Mouse (Mus musculus) forebrain, postnatal 0 days (tissue): ENCODE measurements around the gene Slc4a4. TPM values are rescaled to one million over a fixed set of nuclear protein-coding genes. Genes with fewer than 3 reads are reported as not detected.

Experiments
- ATAC-seq: fragments of 200-750 bp; cut with Nextera tagmentation; 2 replicates; pipeline ENCODE4 v1.8.0; 2017; ENCODE audit warnings: mild to moderate bottlenecking, moderate library complexity
- DNase-seq: peaks from one replicate; pipeline ENCODE4 v3.0.0-alpha.2; 2015
- H3K27ac ChIP-seq: fragments of 300-500 bp; sonication (generic); 2 replicates; pipeline ENCODE4 v1.5.1; 2014; ENCODE audit warnings: low read depth, mild to moderate bottlenecking, antibody characterized with exemption, low read length, moderate library complexity, mixed read lengths
- H3K27me3 ChIP-seq: fragments of 300-500 bp; sonication (generic); 2 replicates; pipeline ENCODE4 v1.6.1; 2014; ENCODE audit warnings: mild to moderate bottlenecking, low read length, mixed read lengths; ENCODE audit not compliant: insufficient read depth
- H3K36me3 ChIP-seq: fragments of 300-500 bp; sonication (generic); 2 replicates; pipeline ENCODE4 v1.6.1; 2014; ENCODE audit warnings: mild to moderate bottlenecking, moderate library complexity; ENCODE audit not compliant: insufficient read depth
- H3K4me1 ChIP-seq: fragments of 300-500 bp; sonication (generic); 2 replicates; pipeline ENCODE4 v1.6.1; 2014; ENCODE audit warnings: antibody characterized with exemption; ENCODE audit not compliant: insufficient read depth
- H3K4me2 ChIP-seq: fragments of 300-500 bp; sonication (generic); 2 replicates; pipeline ENCODE4 v1.6.1; 2014; ENCODE audit warnings: low read depth, mild to moderate bottlenecking, moderate library complexity
- H3K4me3 ChIP-seq: fragments of 300-500 bp; sonication (generic); 2 replicates; pipeline ENCODE4 v1.5.1; 2014; ENCODE audit warnings: low read depth, low read length, mixed read lengths
- H3K9ac ChIP-seq: fragments of 300-500 bp; sonication (generic); 2 replicates; pipeline ENCODE4 v1.6.1; 2014; ENCODE audit warnings: mild to moderate bottlenecking
- H3K9me3 ChIP-seq: fragments of 300-500 bp; sonication (generic); 2 replicates; pipeline ENCODE4 v1.6.1; 2016; ENCODE audit warnings: low read length
- CTCF ChIP-seq: sonication (generic); IDR thresholded peaks from 2 replicates; pipeline ENCODE4 v1.5.1; 2016; ENCODE audit warnings: antibody characterized with exemption, control low read depth, low read depth
- WGBS: fragments of 180-500 bp; shearing (Covaris S2); extraction: QIAGEN DNeasy Blood & Tissue Kit; methylation state at CpG from one replicate; pipeline ENCODE4 v1.1.7; 2014; 5-methylcytosine and 5-hydroxymethylcytosine counted together
- polyA plus RNA-seq: library from polyadenylated mRNA; unstranded; fragments of >200 nt; fragmentation: Nextera tagmentation; extraction: Ambion mirVana; gene quantifications from 2 replicates; pipeline ENCODE4 v1.2.1, GENCODE M21; 2015
- total RNA-seq: library from RNA; depleted of rRNA; stranded (reverse); fragments of >200 nt; gene quantifications from 2 replicates; pipeline ENCODE4 v1.2.3, GENCODE M21; 2014

Slc4a4 gene
- total and polyA plus RNA-seq, 2 experiments from 2014 or later, result 11.8 to 34.7 TPM

GRCm38 (mm10) chr5:88960342-88961105, 73.9 kb downstream of the Slc4a4 start:
- Histone ChIP-seq H3K9me3 (no peaks in the 10 kb centered on the region), H3K4me1 (no peaks in the 10 kb centered on the region), H3K4me3 (no peak overlapping the region), H3K9ac (no peak overlapping the region), H3K4me2 (no peak overlapping the region), H3K27me3 (no peaks in the 10 kb centered on the region), H3K36me3 (no peaks in the 10 kb centered on the region), H3K27ac (no peak overlapping the region)
- TF ChIP-seq CTCF, result no peak
- ATAC-seq (peak; percentile 60), DNase-seq (peak; percentile 12)
- 60% methylated on average over 5 of the region's 5 CpGs for WGBS

- TF ChIP-seq CTCF, result no peak
- WGBS, result 78% methylated on average over 7 of the region's 7 CpGs
- ATAC-seq (no peak), DNase-seq (no peak)
- Histone ChIP-seq H3K4me1 (no peaks in the 10 kb centered on the region), H3K9ac (no peak overlapping the region), H3K9me3 (no peaks in the 10 kb centered on the region), H3K4me3 (no peak overlapping the region), H3K27ac (no peak overlapping the region), H3K36me3 (no peaks in the 10 kb centered on the region), H3K27me3 (no peaks in the 10 kb centered on the region), H3K4me2 (no peak overlapping the region)
Measured at GRCm38 (mm10) chr5:88961351-88961761, 74.7 kb downstream of the Slc4a4 start.

DNA sequence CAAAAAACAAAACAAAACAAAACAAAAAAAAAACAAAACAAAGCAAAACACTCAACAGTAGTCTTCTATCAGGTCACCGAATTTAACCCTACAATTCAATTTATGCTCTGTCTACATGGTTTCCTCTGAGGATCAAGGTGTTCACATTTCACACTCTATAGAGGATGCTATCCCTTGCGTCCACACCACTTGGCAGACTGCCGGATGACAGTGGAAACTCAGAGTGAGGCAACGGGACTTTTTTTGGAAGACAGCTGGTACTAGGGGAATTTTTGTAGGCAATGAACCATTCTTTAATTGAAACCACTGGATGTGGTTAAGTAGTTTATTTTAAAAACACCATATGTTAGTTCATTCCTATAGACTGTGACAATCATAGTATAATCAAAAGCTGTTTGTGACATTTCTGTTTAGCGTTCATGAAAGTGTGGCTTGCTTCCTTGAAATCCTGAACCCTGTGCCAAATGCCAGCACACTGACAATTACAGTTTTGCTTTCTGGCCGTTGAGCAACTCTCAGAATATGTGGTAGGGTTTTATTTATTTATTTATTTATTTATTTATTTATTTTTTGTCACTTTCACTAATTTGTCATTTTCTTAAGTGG, 78.2 kb downstream of the Slc4a4 start:
- no peak for DNase-seq

GRCm38 (mm10) chr5:88966507-88966906, 79.9 kb downstream of the Slc4a4 start:
- Histone ChIP-seq H3K9me3 (no peaks in the 10 kb centered on the region), H3K9ac (no peak overlapping the region), H3K36me3 (no peaks in the 10 kb centered on the region), H3K4me2 (no peak overlapping the region), H3K27me3 (no peaks in the 10 kb centered on the region), H3K4me1 (no peaks in the 10 kb centered on the region), H3K4me3 (no peak overlapping the region), H3K27ac (no peak overlapping the region)
- no peak for DNase-seq
- TF ChIP-seq CTCF, result no peak
- no peak for ATAC-seq
- 88% methylated on average over 4 of the region's 4 CpGs for WGBS

More for the DNA sequence above, 78.2 kb downstream of the Slc4a4 start:
- Histone ChIP-seq H3K9ac (no peak overlapping the region), H3K27me3 (no peaks in the 10 kb centered on the region), H3K4me2 (no peak overlapping the region), H3K4me1 (no peaks in the 10 kb centered on the region), H3K9me3 (no peaks in the 10 kb centered on the region), H3K27ac (no peak overlapping the region), H3K36me3 (no peaks in the 10 kb centered on the region), H3K4me3 (no peak overlapping the region)
- TF ChIP-seq CTCF, result no peak
- 71% methylated on average over 6 of the region's 6 CpGs for WGBS
- ATAC-seq, result no peak

DNA sequence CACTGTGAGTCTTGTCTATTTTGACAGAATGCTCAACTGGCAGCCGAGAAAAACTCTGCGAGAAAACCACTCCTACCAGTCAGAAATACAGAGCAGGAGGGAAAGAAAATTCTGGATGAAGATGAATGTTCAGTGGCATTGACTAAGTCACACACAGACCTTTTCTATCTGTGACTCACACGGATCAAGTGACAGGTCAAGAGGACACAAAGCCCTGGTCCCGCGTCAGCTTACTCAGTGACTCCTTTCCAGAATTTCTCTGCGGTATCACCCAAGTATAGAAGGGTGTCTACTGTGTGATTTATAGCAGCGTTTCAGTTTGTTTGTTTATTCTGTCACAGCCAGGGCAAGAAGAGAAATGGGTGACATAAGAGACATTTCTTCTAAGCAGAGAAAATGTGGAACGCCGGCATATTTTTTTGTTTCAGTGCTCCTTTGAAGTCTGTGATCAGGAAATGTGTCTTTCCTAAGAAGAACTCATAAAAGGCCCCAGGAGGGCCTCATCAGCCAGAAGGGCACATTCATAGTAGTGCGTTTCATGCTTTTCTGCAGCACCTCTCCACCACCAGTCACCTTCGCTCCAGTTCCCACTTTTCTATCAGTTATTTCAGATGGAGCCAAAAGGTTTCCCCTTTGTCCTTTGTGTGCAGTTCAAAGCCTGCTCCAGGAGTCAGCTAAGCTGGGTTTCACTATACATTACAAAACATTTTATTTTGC, 82.5 kb downstream of the Slc4a4 start:
- no peak overlapping the region for H3K27ac ChIP-seq
- H3K4me3 ChIP-seq, result no peak overlapping the region
- no peak for TF ChIP-seq CTCF
- ATAC-seq, result no peak
- WGBS, result 52% methylated on average over 11 of the region's 11 CpGs
- H3K9ac ChIP-seq, result no peak overlapping the region
- no peaks in the 10 kb centered on the region for H3K9me3 ChIP-seq
- no peaks in the 10 kb centered on the region for H3K36me3 ChIP-seq
- H3K4me1 ChIP-seq, result no peaks in the 10 kb centered on the region
- no peaks in the 10 kb centered on the region for H3K27me3 ChIP-seq
- no peak overlapping the region for H3K4me2 ChIP-seq
- no peak for DNase-seq

- peak; percentile 49 for TF ChIP-seq CTCF
- DNase-seq, result no peak
Measured at GRCm38 (mm10) chr5:88971554-88971953, 84.9 kb downstream of the Slc4a4 start.

DNA sequence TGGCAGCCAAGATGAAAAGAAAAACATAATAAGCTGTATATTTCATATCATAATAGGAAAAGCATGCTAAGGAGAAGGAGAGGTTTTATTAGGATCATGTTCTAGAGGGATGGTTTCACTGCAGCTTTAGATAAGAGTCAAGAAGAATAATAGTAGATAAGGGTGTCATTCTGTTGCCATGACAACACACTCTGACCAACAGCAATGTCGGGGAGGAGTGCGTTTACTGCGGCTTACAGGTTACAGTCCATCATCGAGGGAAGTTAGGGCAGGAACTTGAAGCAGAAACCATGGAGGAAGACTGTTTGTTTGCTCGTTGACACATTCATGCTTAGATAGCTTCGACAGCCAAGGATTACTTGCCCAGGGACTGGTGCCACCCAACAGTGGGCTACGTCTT, 85.7 kb downstream of the Slc4a4 start:
- Histone ChIP-seq H3K27me3 (no peaks in the 10 kb centered on the region), H3K27ac (no peak overlapping the region), H3K9ac (no peak overlapping the region), H3K4me3 (no peak overlapping the region), H3K36me3 (no peaks in the 10 kb centered on the region), H3K9me3 (no peaks in the 10 kb centered on the region), H3K4me2 (no peak overlapping the region), H3K4me1 (no peaks in the 10 kb centered on the region)
- ATAC-seq (no peak), DNase-seq (no peak)
- TF ChIP-seq CTCF, result no peak
- 84% methylated on average over 7 of the region's 7 CpGs for WGBS

More at GRCm38 (mm10) chr5:88971554-88971953, 84.9 kb downstream of the Slc4a4 start:
- Histone ChIP-seq H3K4me3 (no peak overlapping the region), H3K9me3 (no peaks in the 10 kb centered on the region), H3K27ac (no peak overlapping the region), H3K4me2 (no peak overlapping the region), H3K27me3 (no peaks in the 10 kb centered on the region), H3K4me1 (no peaks in the 10 kb centered on the region), H3K36me3 (no peaks in the 10 kb centered on the region), H3K9ac (no peak overlapping the region)
- ATAC-seq, result no peak
